23 mouse cellular contexts compared by ENCODE assay signal in genomic region chr1:34065551-34066048, GRCm38 (mm10).
DNase-seq lines count a peak whose midpoint lies in the region; ATAC-seq and TF ChIP-seq lines count a peak whose summit lies in the region.
"Had no signal": no experiment of that assay in that cellular context is flagged by ENCODE, and none has a peak within 500 bp of the region (broad histone marks: within the 10 kb centered on the region; RNA-seq: fewer than 3 reads in every experiment).

No protein-coding gene starts in this region.

- TF ChIP-seq EP300 in CH12.LX (IDR thresholded peaks at IDR 0.05; ENCODE audit: low read length), result no peak

- H3K4me2 ChIP-seq in heart, embryonic 11.5 days, result no peak overlapping the region
- H3K4me2 ChIP-seq in heart, embryonic 15.5 days, result no peak overlapping the region
- no peak overlapping the region for H3K4me2 ChIP-seq in CH12.LX (ENCODE audit: insufficient read depth, low read depth, poor library complexity, severe bottlenecking)
- no peak overlapping the region for H3K4me2 ChIP-seq in intestine, embryonic 15.5 days (replicated peaks)
- H3K4me2 ChIP-seq: forebrain, embryonic 13.5 days; hindbrain, embryonic 12.5 days had no signal

- no peak for TF ChIP-seq POLR2A in CH12.LX (IDR thresholded peaks at IDR 0.05; ENCODE audit: low read depth, low read length)

- in situ Hi-C loops in CH12.LX (cut with MboI; ENCODE audit: low pct_ligation_motif_present, low pct_unique_long_range_greater_than_20kb, low sequenced_read_pairs) (loop anchor here (5.0 kb wide), 1 partner anchor 33 kb away; no protein-coding TSS in a partner anchor), ES-E14 (cut with MboI; ENCODE audit: low sequenced_read_pairs in 2 of 2, unreplicated experiment in 2 of 2) (no loop called here)

- no peak overlapping the region for H3K9ac ChIP-seq in heart, embryonic 11.5 days (ENCODE audit: low read depth, low read length)
- no peak overlapping the region for H3K9ac ChIP-seq in heart, embryonic 15.5 days
- H3K9ac ChIP-seq in CH12.LX (ENCODE audit: insufficient read depth, low read depth), result no peak overlapping the region
- H3K9ac ChIP-seq in ES-E14 (ENCODE audit: insufficient read depth, low read depth, low read length, poor library complexity, severe bottlenecking), result no peak overlapping the region
- H3K9ac ChIP-seq in intestine, embryonic 15.5 days, result no peak overlapping the region
- H3K9ac ChIP-seq: forebrain, embryonic 13.5 days; forebrain, postnatal 0 days; hindbrain, embryonic 12.5 days had no signal

- H3K79me2 ChIP-seq in CH12.LX (replicated peaks; ENCODE audit: control insufficient read depth, extremely low read depth, insufficient read depth, poor library complexity, severe bottlenecking), result no peaks in the 10 kb centered on the region

- TF ChIP-seq CTCF in CH12.LX (conservative IDR thresholded peaks at IDR 0.05 in 1 of 2, IDR thresholded peaks at IDR 0.05 in 1 of 2; ENCODE audit: low read depth in 2 of 2, low read length in 2 of 2), result no peak

- no peaks in the 10 kb centered on the region for H3K36me3 ChIP-seq in heart, embryonic 11.5 days (ENCODE audit: control insufficient read depth, insufficient read depth, low read length)
- no peaks in the 10 kb centered on the region for H3K36me3 ChIP-seq in heart, embryonic 15.5 days
- H3K36me3 ChIP-seq in CH12.LX (replicated peaks in 1 of 2; ENCODE audit: control insufficient read depth in 1 of 2, insufficient read depth in 1 of 2, low read length in 1 of 2) (peaks cover 0 to 2% of the 10 kb centered on the region in 2 experiments), ES-E14 (ENCODE audit: control insufficient read depth, insufficient read depth, low read length, poor library complexity, severe bottlenecking) (no peaks in the 10 kb centered on the region)
- H3K36me3 ChIP-seq in intestine, embryonic 15.5 days, result no peaks in the 10 kb centered on the region
- H3K36me3 ChIP-seq: embryonic facial prominence, embryonic 10.5 days; hindbrain, embryonic 12.5 days had no signal

- DNase-seq in heart, adult 18-20 months, result no peak
- no peak for DNase-seq in heart, postnatal 25 days (ENCODE audit: low spot score)
- DNase-seq in CH12.LX (ENCODE audit: extremely low read depth) (no peak), ES-E14 (ENCODE audit: low read depth, low spot score) (no peak)
- DNase-seq in left cerebral cortex, adult 9 months (ENCODE audit: low spot score in 2 of 2), result no peak
- DNase-seq: adrenal gland, adult 2 months; adrenal gland, postnatal 25 days; cerebellum, adult 18-20 months; cerebellum, adult 9-11 months; forebrain, postnatal 0 days; gastrocnemius, adult 2 months; gastrocnemius, postnatal 25 days; heart, postnatal 4 days; kidney, adult 11 months; kidney, adult 9 months had no signal

- no peak overlapping the region for H3K4me3 ChIP-seq in heart, embryonic 11.5 days (ENCODE audit: low read depth, low read length)
- no peak overlapping the region for H3K4me3 ChIP-seq in heart, embryonic 15.5 days
- H3K4me3 ChIP-seq in CH12.LX (replicated peaks in 1 of 3; ENCODE audit: low read depth in 2 of 3, low read length in 2 of 3, poor library complexity in 1 of 3) (no peak overlapping the region), ES-E14 (ENCODE audit: insufficient read depth in 1 of 2, low read depth in 1 of 2, low read length in 2 of 2, poor library complexity in 1 of 2, severe bottlenecking in 1 of 2) (no peak overlapping the region)
- no peak overlapping the region for H3K4me3 ChIP-seq in intestine, embryonic 15.5 days (replicated peaks)
- H3K4me3 ChIP-seq: embryonic facial prominence, embryonic 10.5 days; forebrain, embryonic 13.5 days; gastrocnemius, adult 2 months; hindbrain, embryonic 12.5 days had no signal

- H3K27ac ChIP-seq in heart, embryonic 11.5 days (ENCODE audit: low read depth, low read length), result peak overlapping the region; percentile 46; the same call in 1 of the 2 replicates
- H3K27ac ChIP-seq in heart, embryonic 15.5 days, result 0 out of 2 replicates have a peak overlapping the region, but pooled peaks have one; percentile 27
- no peak overlapping the region for H3K27ac ChIP-seq in CH12.LX (ENCODE audit: insufficient read depth, low read depth)
- peak overlapping the region; percentile 57; the same call in 1 of the 2 replicates for H3K27ac ChIP-seq in ES-E14 (ENCODE audit: insufficient read depth, low read depth, low read length, poor library complexity, severe bottlenecking)
- H3K27ac ChIP-seq in intestine, embryonic 15.5 days, result no peak overlapping the region
- H3K27ac ChIP-seq: embryonic facial prominence, embryonic 10.5 days; forebrain, embryonic 13.5 days; gastrocnemius, adult 2 months; hindbrain, embryonic 12.5 days had no signal

- dilution Hi-C loops in CH12.LX (cut with MboI; ENCODE audit: extremely low pct_ligation_motif_present, extremely low pct_unique_long_range_greater_than_20kb, low sequenced_read_pairs), result no loop called here

- intact Hi-C loops in heart, postnatal 25 days (cut with DNase I), result loop anchor here (10.0 kb wide), 1 partner anchor 161 kb away; the partner anchor contains the start of genes Bend6 and Dst

- WGBS in heart, embryonic 11.5 days (ENCODE audit: insufficient replicate concordance), result 59% methylated on average over 5 of the region's 5 CpGs
- WGBS in heart, embryonic 15.5 days, result 62% methylated on average over 5 of the region's 5 CpGs
- WGBS in intestine, embryonic 15.5 days, result 76% methylated on average over 5 of the region's 5 CpGs

- H3K4me1 ChIP-seq in heart, embryonic 11.5 days (ENCODE audit: control insufficient read depth, insufficient read depth, low read length), result peaks cover 15% of the 10 kb centered on the region
- peaks cover 22% of the 10 kb centered on the region for H3K4me1 ChIP-seq in heart, embryonic 15.5 days (replicated peaks)
- peaks cover 0 to 14% of the 10 kb centered on the region in 2 experiments; a peak in 2 of 4 replicates for H3K4me1 ChIP-seq in CH12.LX (ENCODE audit: control insufficient read depth in 1 of 2, insufficient read depth in 2 of 2)
- peaks cover 7 to 18% of the 10 kb centered on the region in 2 experiments for H3K4me1 ChIP-seq in ES-E14 (ENCODE audit: control insufficient read depth in 2 of 2, insufficient read depth in 2 of 2, low read length in 2 of 2, poor library complexity in 1 of 2)
- 0 out of 2 replicates have a peak, but pooled peaks cover 2% of the 10 kb centered on the region for H3K4me1 ChIP-seq in intestine, embryonic 15.5 days (replicated peaks)

- no peaks in the 10 kb centered on the region for H3K27me3 ChIP-seq in heart, embryonic 11.5 days (ENCODE audit: control insufficient read depth, insufficient read depth, low read length)
- no peaks in the 10 kb centered on the region for H3K27me3 ChIP-seq in heart, embryonic 15.5 days
- no peaks in the 10 kb centered on the region for H3K27me3 ChIP-seq in CH12.LX (replicated peaks)
- no peaks in the 10 kb centered on the region for H3K27me3 ChIP-seq in intestine, embryonic 15.5 days (replicated peaks)
- H3K27me3 ChIP-seq: forebrain, embryonic 13.5 days; hindbrain, embryonic 12.5 days had no signal

- TF ChIP-seq RAD21 in CH12.LX (IDR thresholded peaks at IDR 0.05; ENCODE audit: low read depth, low read length), result no peak

- H3K9me3 ChIP-seq in heart, embryonic 11.5 days (replicated peaks; ENCODE audit: control insufficient read depth, low read length), result no peaks in the 10 kb centered on the region
- no peaks in the 10 kb centered on the region for H3K9me3 ChIP-seq in heart, embryonic 15.5 days (replicated peaks)
- H3K9me3 ChIP-seq in CH12.LX (replicated peaks; ENCODE audit: low read length), result no peaks in the 10 kb centered on the region
- H3K9me3 ChIP-seq in ES-E14 (ENCODE audit: control insufficient read depth, insufficient read depth, low read depth, low read length), result no peaks in the 10 kb centered on the region
- no peaks in the 10 kb centered on the region for H3K9me3 ChIP-seq in intestine, embryonic 15.5 days
- H3K9me3 ChIP-seq: embryonic facial prominence, embryonic 10.5 days; forebrain, embryonic 13.5 days; hindbrain, embryonic 12.5 days had no signal

- no peak for ATAC-seq in heart, embryonic 11.5 days (replicated peaks; ENCODE audit: insufficient number of reproducible peaks, low FRiP score, low TSS enrichment)
- no peak for ATAC-seq in heart, embryonic 15.5 days (replicated peaks; ENCODE audit: insufficient number of reproducible peaks, insufficient read depth, low FRiP score, low read depth)
- ATAC-seq in intestine, embryonic 15.5 days, result no peak
- ATAC-seq: forebrain, embryonic 13.5 days; forebrain, postnatal 0 days; hindbrain, embryonic 16.5 days; inflammation-experienced regulatory T-cells, adult 6 months had no signal

TF ChIP-seq in CH12.LX, 34 proteins besides CTCF, POLR2A, EP300 and RAD21:
- peak; percentile 34; the same call in 1 of the 2 replicates for TF ChIP-seq ZNF384 (IDR thresholded peaks at IDR 0.05; ENCODE audit: low read depth, low read length)
- TF ChIP-seq CHD1 (IDR thresholded peaks at IDR 0.05; ENCODE audit: low read depth, low read length), result no peak
TF ChIP-seq in CH12.LX: peak in this region for 1.

TF ChIP-seq in ES-E14, 5 proteins besides CTCF, POLR2A, EP300 and RAD21:
- TF ChIP-seq ZC3H11A (IDR thresholded peaks at IDR 0.05; ENCODE audit: borderline replicate concordance, low read depth, low read length), result no peak
- TF ChIP-seq ZNF384 (IDR thresholded peaks at IDR 0.05; ENCODE audit: low read depth, low read length), result peak; percentile 96

Comparison
In these comparisons a context has a peak if more than half of its experiments do, and no peak if none do; other contexts are left out.
1. H3K27ac ChIP-seq: peak in heart, embryonic 11.5 days (single experiment), heart, embryonic 15.5 days (single experiment) and ES-E14 (single experiment); none in CH12.LX (single experiment) and intestine, embryonic 15.5 days (single experiment).